Mouse (Mus musculus): ENCODE data around the gene Tcl1b3.

- TF ChIP-seq GATA1 (IDR thresholded peaks at IDR 0.05; ENCODE audit: low read length) (no peak), TAL1 (IDR thresholded peaks at IDR 0.05; ENCODE audit: low read length) (no peak)
Observed at GRCm38 (mm10) chr12:105207071-105207470, 16.2 kb downstream of the Tcl1b3 start.
